Mouse (Mus musculus): Measurements from ENCODE around the gene Pex5.

- no peak for TF ChIP-seq CHD2 (IDR thresholded peaks at IDR 0.05; ENCODE audit: low read depth, low read length)
- no peak for TF ChIP-seq MAFK (IDR thresholded peaks at IDR 0.05; ENCODE audit: insufficient read depth, low read depth, low read length)
- TF ChIP-seq HCFC1 (IDR thresholded peaks at IDR 0.05; ENCODE audit: borderline replicate concordance, insufficient read depth, low read length): 0 out of 2 replicates have a peak, but pooled peaks have one; percentile 27
- no peak for TF ChIP-seq ZNF384 (IDR thresholded peaks at IDR 0.05; ENCODE audit: low read depth, low read length)
Measured at GRCm38 (mm10) chr6:124415347-124416088, 651 bp upstream of the Pex5 start.

Measured in ES-E14 (cell line).